Mouse (Mus musculus): ENCODE measurements at regions not wholly inside any gene's neighbourhood (a gene's known extent, or its start where the extent isn't known, plus 50 kb on each side); places are given as distances from the start of the nearest gene placed in this dataset.

DNA sequence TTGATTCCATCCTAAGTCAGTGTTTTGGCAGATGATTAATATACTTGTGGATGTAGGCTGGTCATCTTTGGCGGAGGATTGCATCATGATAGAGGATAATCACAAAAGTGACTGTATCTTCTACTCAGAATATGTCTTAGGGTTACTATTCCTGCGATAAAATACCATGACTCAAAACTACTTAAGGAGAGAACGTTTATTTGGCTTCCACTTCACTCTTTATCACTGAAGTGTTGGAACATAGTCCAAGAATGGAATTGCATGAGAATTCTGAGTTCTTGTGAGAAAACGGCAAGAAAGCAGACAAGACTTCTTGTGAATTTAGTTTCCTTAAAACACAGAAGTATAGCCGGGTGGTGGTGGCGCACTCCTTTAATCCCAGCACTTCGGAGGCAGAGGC lies 124.6 kb upstream of the Itga4 start:
- H3K4me3 ChIP-seq = no peak overlapping the region
- no peaks in the 10 kb centered on the region for H3K9me3 ChIP-seq
- H3K27me3 ChIP-seq = no peaks in the 10 kb centered on the region
- ATAC-seq (ENCODE audit: insufficient number of reproducible peaks, insufficient read depth, low FRiP score, low TSS enrichment) = no peak
- WGBS = 92% methylated on average over 7 of the region's 7 CpGs
- H3K4me1 ChIP-seq = no peaks in the 10 kb centered on the region
- no peaks in the 10 kb centered on the region for H3K36me3 ChIP-seq
- H3K27ac ChIP-seq = no peak overlapping the region
- H3K4me2 ChIP-seq (replicated peaks) = no peak overlapping the region
- no peak overlapping the region for H3K9ac ChIP-seq

DNA sequence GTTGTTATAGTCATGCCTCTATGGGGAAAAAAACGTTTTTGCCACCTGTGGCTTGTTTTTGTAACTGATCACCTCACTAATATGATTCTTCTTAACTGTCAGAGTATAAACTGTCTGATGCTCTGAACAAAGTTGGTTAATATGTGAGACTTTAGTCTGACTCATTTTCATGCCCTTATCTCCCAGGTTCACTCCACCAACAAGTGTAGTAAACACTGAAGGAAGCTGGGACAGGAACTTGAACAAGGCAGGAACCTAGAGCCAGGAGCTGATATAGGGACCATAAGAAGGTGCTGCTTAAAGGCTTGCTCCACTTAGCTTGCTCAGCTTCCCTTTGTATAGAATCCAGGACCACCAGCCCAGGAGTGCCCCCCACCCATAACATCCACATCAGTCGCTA lies 124.0 kb upstream of the Itga4 start:
- Histone ChIP-seq H3K27me3 (no peaks in the 10 kb centered on the region), H3K4me3 (no peak overlapping the region), H3K9me3 (no peaks in the 10 kb centered on the region), H3K36me3 (no peaks in the 10 kb centered on the region), H3K27ac (no peak overlapping the region), H3K9ac (no peak overlapping the region), H3K4me1 (no peaks in the 10 kb centered on the region), H3K4me2 (replicated peaks) (no peak overlapping the region)
- no peak for ATAC-seq (ENCODE audit: insufficient number of reproducible peaks, insufficient read depth, low FRiP score, low TSS enrichment)
- WGBS = 72% methylated on average over 2 of the region's 2 CpGs

DNA sequence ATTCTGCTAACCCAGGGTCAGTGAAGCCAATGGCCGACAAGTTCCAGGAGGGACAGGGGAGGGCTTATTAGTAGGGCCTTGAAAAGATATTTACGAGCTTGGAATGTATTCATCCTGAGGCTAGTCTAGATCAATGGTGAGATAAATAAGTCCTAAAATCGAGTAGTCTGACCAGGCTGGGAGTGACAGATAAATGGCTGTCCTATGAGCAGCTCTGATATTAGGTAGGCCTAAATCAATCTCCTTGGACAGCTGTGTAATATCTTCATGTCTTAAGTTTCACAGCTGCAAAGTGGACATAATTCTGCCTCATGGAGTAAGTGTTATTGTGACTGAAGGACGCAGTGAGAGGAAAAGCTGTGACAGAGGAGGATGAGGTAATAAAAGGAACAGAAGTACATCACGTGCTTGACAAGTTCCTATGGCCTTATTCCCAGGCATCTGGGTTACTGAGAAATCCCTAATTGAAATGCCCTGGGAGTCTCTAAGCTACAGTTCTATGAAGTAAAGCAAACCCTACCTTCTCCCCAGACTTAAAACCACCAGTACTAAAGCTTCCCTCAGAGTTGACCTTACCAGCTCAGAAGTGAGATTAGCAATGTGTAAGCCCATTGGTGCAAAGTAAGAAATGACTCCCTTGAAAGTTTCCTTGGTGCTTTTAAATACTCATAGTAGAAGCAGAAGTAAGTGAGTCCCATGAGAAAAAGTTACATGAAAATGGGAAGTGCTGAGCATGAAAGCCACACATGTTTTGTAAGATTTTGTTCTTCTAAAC lies 123.3 kb upstream of the Itga4 start:
- no peaks in the 10 kb centered on the region for H3K4me1 ChIP-seq
- no peaks in the 10 kb centered on the region for H3K36me3 ChIP-seq
- 66% methylated on average over 5 of the region's 5 CpGs for WGBS
- H3K27me3 ChIP-seq = no peaks in the 10 kb centered on the region
- H3K4me3 ChIP-seq = no peak overlapping the region
- H3K4me2 ChIP-seq (replicated peaks) = no peak overlapping the region
- H3K27ac ChIP-seq = no peak overlapping the region
- ATAC-seq (ENCODE audit: insufficient number of reproducible peaks, insufficient read depth, low FRiP score, low TSS enrichment) = no peak
- no peak overlapping the region for H3K9ac ChIP-seq
- H3K9me3 ChIP-seq = no peaks in the 10 kb centered on the region

DNA sequence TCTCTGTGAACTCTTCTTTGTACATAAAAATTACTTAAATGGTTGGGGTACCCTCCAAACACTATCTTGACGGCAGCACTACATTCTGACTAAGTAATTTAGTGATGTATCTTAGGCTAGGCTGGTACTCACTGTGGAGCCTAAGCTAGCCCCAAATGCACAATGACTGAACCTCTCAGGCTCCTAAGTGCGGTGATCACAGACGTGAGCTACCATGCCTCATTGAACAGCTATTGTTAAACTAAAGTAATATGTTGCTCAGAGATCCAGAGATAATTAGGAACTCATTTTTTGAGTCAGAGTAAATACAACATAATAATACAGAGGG lies 122.7 kb upstream of the Itga4 start:
- H3K27ac ChIP-seq = no peak overlapping the region
- WGBS = 74% methylated on average over 3 of the region's 3 CpGs
- no peaks in the 10 kb centered on the region for H3K36me3 ChIP-seq
- no peaks in the 10 kb centered on the region for H3K27me3 ChIP-seq
- H3K9ac ChIP-seq = no peak overlapping the region
- H3K9me3 ChIP-seq = no peaks in the 10 kb centered on the region
- no peak overlapping the region for H3K4me3 ChIP-seq
- no peak overlapping the region for H3K4me2 ChIP-seq (replicated peaks)
- no peak for ATAC-seq (ENCODE audit: insufficient number of reproducible peaks, insufficient read depth, low FRiP score, low TSS enrichment)
- H3K4me1 ChIP-seq = no peaks in the 10 kb centered on the region

DNA sequence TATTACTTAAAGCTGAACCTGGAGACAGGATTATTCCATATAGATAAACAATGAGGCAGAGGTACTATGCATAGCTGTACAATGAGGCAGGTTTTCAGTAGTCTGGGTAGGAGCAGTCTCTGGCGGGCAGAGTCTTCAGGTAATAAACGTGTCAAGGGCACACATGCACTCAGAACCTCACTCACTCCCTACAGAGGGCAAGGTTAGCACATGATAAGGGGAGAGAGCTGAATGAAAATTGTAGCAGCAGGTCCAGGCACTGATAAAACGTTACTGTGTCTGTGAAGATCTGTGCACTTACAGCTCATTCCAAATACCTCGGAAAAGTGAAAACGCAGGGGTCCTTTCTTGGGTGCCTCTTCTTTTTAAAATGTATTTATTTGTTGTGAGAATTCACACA lies 120.9 kb upstream of the Itga4 start:
- H3K27ac ChIP-seq = no peak overlapping the region
- WGBS = 80% methylated on average over 5 of the region's 5 CpGs
- no peak overlapping the region for H3K9ac ChIP-seq
- H3K27me3 ChIP-seq = no peaks in the 10 kb centered on the region
- H3K4me2 ChIP-seq (replicated peaks) = no peak overlapping the region
- no peaks in the 10 kb centered on the region for H3K9me3 ChIP-seq
- no peaks in the 10 kb centered on the region for H3K36me3 ChIP-seq
- H3K4me1 ChIP-seq = no peaks in the 10 kb centered on the region
- H3K4me3 ChIP-seq = no peak overlapping the region
- ATAC-seq (ENCODE audit: insufficient number of reproducible peaks, insufficient read depth, low FRiP score, low TSS enrichment) = no peak

DNA sequence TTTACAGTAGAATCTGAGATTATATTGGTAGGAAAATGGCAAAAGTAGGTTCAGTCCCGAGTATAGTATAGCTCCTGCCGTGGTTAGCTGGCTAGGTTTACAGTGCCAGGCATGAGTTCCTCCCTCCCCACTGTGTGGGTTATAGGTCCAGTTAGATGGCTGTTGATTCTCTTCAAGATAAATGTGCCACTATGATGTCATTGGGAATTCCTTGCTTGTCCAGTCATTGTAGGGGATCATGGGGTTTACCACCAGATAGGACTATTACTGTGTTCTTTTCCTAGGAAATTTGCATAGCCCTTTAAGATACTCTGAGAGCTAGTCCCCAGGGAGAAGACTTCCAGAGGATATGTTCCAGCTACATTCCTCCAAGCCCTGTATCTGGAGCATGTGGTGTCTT lies 119.2 kb upstream of the Itga4 start:
- Histone ChIP-seq H3K27me3 (no peaks in the 10 kb centered on the region), H3K27ac (no peak overlapping the region), H3K9me3 (no peaks in the 10 kb centered on the region), H3K36me3 (no peaks in the 10 kb centered on the region), H3K4me3 (no peak overlapping the region), H3K4me1 (no peaks in the 10 kb centered on the region), H3K4me2 (replicated peaks) (no peak overlapping the region), H3K9ac (no peak overlapping the region)
- no peak for ATAC-seq (ENCODE audit: insufficient number of reproducible peaks, insufficient read depth, low FRiP score, low TSS enrichment)
- 86% methylated on average over 2 of the region's 2 CpGs for WGBS

DNA sequence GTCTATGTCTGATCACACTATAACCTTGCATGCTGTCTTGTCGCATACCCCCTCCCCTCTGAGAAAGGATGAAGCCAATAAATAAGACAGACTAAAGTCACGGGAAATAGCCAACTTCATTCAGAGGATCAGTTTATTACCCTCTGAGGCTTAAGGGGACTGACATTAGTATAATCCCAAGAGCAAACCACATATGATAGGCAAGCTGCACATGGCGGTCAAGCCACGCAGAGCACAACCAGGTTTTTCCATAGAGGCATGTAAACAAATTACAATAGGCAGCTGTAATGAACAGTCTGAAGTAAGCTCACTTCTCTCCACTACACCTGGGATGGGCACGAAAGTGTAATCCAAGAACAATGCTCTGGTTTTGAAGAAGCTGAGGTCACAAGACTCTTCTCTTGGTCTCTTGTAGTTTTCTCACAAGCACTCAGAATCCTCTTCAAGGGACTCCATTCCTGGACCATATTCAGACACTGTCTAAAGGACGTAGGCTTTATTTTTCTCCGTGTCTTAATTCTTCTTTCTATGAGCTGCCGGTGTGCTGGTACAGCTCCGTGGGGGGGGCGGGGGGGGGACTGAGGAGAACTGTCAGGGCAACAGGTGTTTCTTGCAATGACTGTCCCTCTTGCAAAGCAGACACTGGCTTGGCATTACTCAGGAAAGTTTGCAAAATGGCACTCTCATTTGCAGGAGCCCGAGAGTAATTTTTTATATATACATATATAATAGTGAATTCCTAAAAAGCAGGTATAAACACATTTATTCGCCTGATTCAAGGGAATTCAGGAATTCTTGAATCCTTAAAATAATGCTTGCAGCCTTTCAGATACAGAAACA lies 118.4 kb upstream of the Itga4 start:
- WGBS = 84% methylated on average over 12 of the region's 12 CpGs
- ATAC-seq (ENCODE audit: insufficient number of reproducible peaks, insufficient read depth, low FRiP score, low TSS enrichment) = no peak

DNA sequence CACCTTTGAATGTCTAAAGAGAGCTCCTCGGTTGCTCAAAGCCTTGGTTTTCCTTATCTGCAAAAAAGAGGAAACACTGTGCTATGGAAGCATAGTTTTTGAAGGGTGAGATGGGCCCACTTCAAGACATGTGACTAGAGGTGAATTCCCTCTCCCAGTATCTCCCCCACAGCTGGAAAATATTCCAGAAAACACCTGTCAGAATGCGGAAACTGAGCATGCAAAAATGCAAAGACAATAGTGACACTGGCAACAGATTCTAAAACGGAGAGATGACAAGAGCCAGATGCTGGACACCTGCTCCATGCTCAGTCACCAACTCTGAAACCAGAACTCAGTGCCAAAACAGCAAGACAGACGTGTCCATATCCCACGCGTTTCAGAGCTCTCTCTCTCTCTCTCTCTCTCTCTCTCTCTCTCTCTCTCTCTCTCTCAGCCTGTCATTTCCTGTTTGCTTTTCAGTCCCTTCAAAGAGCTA lies 117.5 kb upstream of the Itga4 start:
- H3K4me3 ChIP-seq = no peak overlapping the region
- no peak overlapping the region for H3K9ac ChIP-seq
- H3K27ac ChIP-seq = no peak overlapping the region
- H3K4me1 ChIP-seq = no peaks in the 10 kb centered on the region
- H3K4me2 ChIP-seq (replicated peaks) = no peak overlapping the region
- no peaks in the 10 kb centered on the region for H3K36me3 ChIP-seq
- H3K27me3 ChIP-seq = no peaks in the 10 kb centered on the region
- no peak for ATAC-seq (ENCODE audit: insufficient number of reproducible peaks, insufficient read depth, low FRiP score, low TSS enrichment)
- WGBS = 53% methylated on average over 6 of the region's 6 CpGs
- no peaks in the 10 kb centered on the region for H3K9me3 ChIP-seq

More for the DNA sequence above, 118.4 kb upstream of the Itga4 start:
- no peaks in the 10 kb centered on the region for H3K36me3 ChIP-seq
- no peak overlapping the region for H3K27ac ChIP-seq
- no peaks in the 10 kb centered on the region for H3K4me1 ChIP-seq
- no peaks in the 10 kb centered on the region for H3K9me3 ChIP-seq
- no peaks in the 10 kb centered on the region for H3K27me3 ChIP-seq
- no peak overlapping the region for H3K9ac ChIP-seq
- H3K4me3 ChIP-seq = no peak overlapping the region
- H3K4me2 ChIP-seq (replicated peaks) = no peak overlapping the region

DNA sequence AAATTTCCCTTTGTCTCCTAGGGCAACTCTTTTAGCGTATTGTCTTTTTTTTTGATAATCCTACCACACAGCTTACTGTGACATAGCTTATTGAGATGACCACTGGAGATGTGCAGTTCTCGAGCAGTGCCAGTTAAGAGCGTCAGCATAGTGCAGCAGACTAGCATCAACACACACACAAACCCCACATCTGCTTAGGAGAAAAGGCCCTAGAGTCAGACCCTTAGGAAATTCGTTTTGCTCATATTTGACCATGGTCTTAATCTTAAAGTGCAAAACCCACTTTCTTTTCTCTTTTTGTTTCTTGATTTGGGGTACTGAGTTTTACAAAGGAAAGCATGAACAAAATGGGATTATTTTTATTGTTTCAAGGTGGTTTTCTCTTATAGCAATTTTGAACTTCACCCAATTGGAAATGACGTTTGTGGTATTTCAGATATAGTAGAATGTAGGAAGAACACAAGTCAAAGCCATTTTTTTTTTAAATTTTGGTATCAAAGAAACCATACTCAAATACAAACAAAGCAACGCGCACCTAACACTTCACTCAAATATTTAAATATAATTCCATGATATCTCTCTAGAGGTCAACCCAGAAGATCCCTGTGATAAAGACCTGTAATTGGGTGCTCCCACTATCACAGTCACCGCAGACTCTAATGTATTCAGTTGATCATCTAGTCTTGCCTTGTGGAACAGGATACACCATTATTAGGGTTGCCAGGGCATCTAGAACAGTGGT lies 116.7 kb upstream of the Itga4 start:
- no peak for ATAC-seq (ENCODE audit: insufficient number of reproducible peaks, insufficient read depth, low FRiP score, low TSS enrichment)

DNA sequence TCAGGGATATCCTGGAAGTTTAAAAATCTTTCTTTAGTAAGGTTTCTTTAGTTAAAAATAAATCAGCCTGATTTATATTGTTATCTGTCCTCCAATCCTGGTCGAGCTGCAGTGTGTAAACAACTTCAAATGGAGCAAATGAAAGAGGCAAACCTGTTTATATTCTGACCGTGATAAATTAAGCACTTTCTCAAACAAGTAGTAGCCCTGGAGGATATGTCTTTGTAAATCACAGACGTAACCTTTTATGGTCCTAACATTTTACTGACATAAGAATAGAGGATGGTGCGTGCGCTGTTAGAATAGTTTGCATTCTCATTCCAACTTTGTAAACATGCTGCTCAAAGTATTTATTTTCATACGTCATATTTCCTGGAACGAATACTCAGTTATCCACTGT lies 113.3 kb upstream of the Itga4 start:
- no peaks in the 10 kb centered on the region; the same call in 1 of the 2 replicates for H3K4me1 ChIP-seq
- no peak overlapping the region for H3K9ac ChIP-seq
- H3K9me3 ChIP-seq = no peaks in the 10 kb centered on the region
- H3K36me3 ChIP-seq = no peaks in the 10 kb centered on the region
- no peaks in the 10 kb centered on the region for H3K27me3 ChIP-seq
- H3K27ac ChIP-seq = no peak overlapping the region
- ATAC-seq (ENCODE audit: insufficient number of reproducible peaks, insufficient read depth, low FRiP score, low TSS enrichment) = no peak
- WGBS = 60% methylated on average over 7 of the region's 7 CpGs
- no peak overlapping the region for H3K4me2 ChIP-seq (replicated peaks)
- H3K4me3 ChIP-seq = no peak overlapping the region

More for the DNA sequence above, 116.7 kb upstream of the Itga4 start:
- H3K4me3 ChIP-seq = no peak overlapping the region
- no peak overlapping the region for H3K4me2 ChIP-seq (replicated peaks)
- H3K9me3 ChIP-seq = no peaks in the 10 kb centered on the region
- H3K27ac ChIP-seq = no peak overlapping the region
- H3K36me3 ChIP-seq = no peaks in the 10 kb centered on the region
- no peaks in the 10 kb centered on the region; the same call in 1 of the 2 replicates for H3K4me1 ChIP-seq
- no peaks in the 10 kb centered on the region for H3K27me3 ChIP-seq
- 85% methylated on average over 8 of the region's 8 CpGs for WGBS
- no peak overlapping the region for H3K9ac ChIP-seq

DNA sequence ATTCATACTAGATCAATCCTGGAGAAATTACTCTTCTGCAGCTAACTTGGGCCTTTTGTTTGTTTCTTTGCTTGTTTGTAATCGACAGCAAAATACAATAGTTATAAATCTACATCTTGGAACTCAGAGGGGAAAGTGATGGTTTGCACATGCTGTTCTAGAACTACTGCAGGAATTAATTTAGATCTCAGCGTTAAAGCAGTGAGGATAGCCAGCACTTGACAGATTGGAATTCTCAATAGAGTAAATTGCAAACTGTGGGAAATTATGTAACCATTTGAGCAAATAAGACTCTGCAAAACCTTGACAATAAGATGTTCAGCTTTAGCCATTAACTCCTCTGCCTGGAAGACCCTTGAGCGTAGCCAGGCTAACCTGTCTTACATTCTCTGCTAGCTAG lies 112.0 kb upstream of the Itga4 start:
- Histone ChIP-seq H3K4me1 (no peaks in the 10 kb centered on the region; the same call in 1 of the 2 replicates), H3K4me3 (no peak overlapping the region), H3K9ac (no peak overlapping the region), H3K27ac (no peak overlapping the region), H3K27me3 (no peaks in the 10 kb centered on the region), H3K9me3 (no peaks in the 10 kb centered on the region), H3K4me2 (replicated peaks) (no peak overlapping the region), H3K36me3 (no peaks in the 10 kb centered on the region)
- ATAC-seq (ENCODE audit: insufficient number of reproducible peaks, insufficient read depth, low FRiP score, low TSS enrichment) = no peak
- 73% methylated on average over 3 of the region's 3 CpGs for WGBS

Data from embryonic facial prominence, embryonic 12.5 days (tissue).